Mouse (Mus musculus) hindbrain, embryonic 12.5 days (tissue): ENCODE measurements around the gene Msh5. TPM values are rescaled to one million over a fixed set of nuclear protein-coding genes. Genes with fewer than 3 reads are reported as not detected.
"Not testable (repeated sequence)": the region's sequence is repeated elsewhere in the genome, so short reads cannot be mapped to it uniquely, and the experiment has no call there.

ENCODE experiments used
- ATAC-seq: fragments of 200-750 bp; cut with Nextera tagmentation; 2 replicates; pipeline ENCODE4 v1.8.0; 2017; ENCODE audit warnings: moderate TSS enrichment; ENCODE audit not compliant: low FRiP score
- H3K27ac ChIP-seq: fragments of 300-500 bp; sonication (generic); 2 replicates; pipeline ENCODE4 v1.5.1; 2016; ENCODE audit warnings: mild to moderate bottlenecking
- H3K27me3 ChIP-seq: fragments of 300-500 bp; sonication (generic); 2 replicates; pipeline ENCODE4 v1.6.1; 2016; ENCODE audit warnings: mild to moderate bottlenecking
- H3K36me3 ChIP-seq: fragments of 300-500 bp; sonication (generic); 2 replicates; pipeline ENCODE4 v1.6.1; 2016; ENCODE audit warnings: mild to moderate bottlenecking
- H3K4me1 ChIP-seq: fragments of 300-500 bp; sonication (generic); 2 replicates; pipeline ENCODE4 v1.6.1; 2016
- H3K4me2 ChIP-seq: fragments of 300-500 bp; sonication (generic); replicated peaks from 2 replicates; pipeline ENCODE4 v1.6.1; 2016; ENCODE audit warnings: mild to moderate bottlenecking
- H3K4me3 ChIP-seq: fragments of 300-500 bp; sonication (generic); 2 replicates; pipeline ENCODE4 v1.5.1; 2016; ENCODE audit warnings: mild to moderate bottlenecking
- H3K9ac ChIP-seq: fragments of 300-500 bp; sonication (generic); 2 replicates; pipeline ENCODE4 v1.6.1; 2016; ENCODE audit warnings: mild to moderate bottlenecking, moderate library complexity
- H3K9me3 ChIP-seq: fragments of 300-500 bp; sonication (generic); replicated peaks from 2 replicates; pipeline ENCODE4 v1.6.1; 2016; ENCODE audit warnings: mild to moderate bottlenecking
- WGBS: fragments of 180-500 bp; shearing (Covaris S2); methylation state at CpG from one replicate; pipeline ENCODE4 v1.1.7; 2016; 5-methylcytosine and 5-hydroxymethylcytosine counted together
- polyA plus RNA-seq: library from polyadenylated mRNA; unstranded; fragments of >200 nt; fragmentation: Nextera tagmentation; extraction: Ambion mirVana; gene quantifications from 2 replicates; pipeline ENCODE4 v1.2.1, GENCODE M21; 2016

Gene Msh5
- polyA plus RNA-seq, 1 experiment from 2014 or later: 3.1 TPM

- no peak overlapping the region for H3K4me2 ChIP-seq
- H3K9ac ChIP-seq: no peak overlapping the region
- no peaks in the 10 kb centered on the region for H3K9me3 ChIP-seq
- ATAC-seq: no peak
- H3K4me3 ChIP-seq: no peak overlapping the region
- no peak overlapping the region for H3K27ac ChIP-seq
- H3K36me3 ChIP-seq: no peaks in the 10 kb centered on the region
- no peaks in the 10 kb centered on the region for H3K4me1 ChIP-seq
- WGBS: 88% methylated on average over 11 of the region's 11 CpGs
- no peaks in the 10 kb centered on the region for H3K27me3 ChIP-seq
Measured at GRCm38 (mm10) chr17:35039121-35039873, 7.2 kb downstream of the Msh5 start.

- Histone ChIP-seq H3K4me2 (no peak overlapping the region), H3K9me3 (no peaks in the 10 kb centered on the region), H3K27ac (no peak overlapping the region), H3K27me3 (no peaks in the 10 kb centered on the region), H3K36me3 (no peaks in the 10 kb centered on the region), H3K4me3 (no peak overlapping the region), H3K9ac (no peak overlapping the region), H3K4me1 (peaks cover 6% of the 10 kb centered on the region)
- no peak for ATAC-seq
- WGBS: 86% methylated on average over 6 of the region's 6 CpGs
Measured at GRCm38 (mm10) chr17:35034896-35035295, 11.6 kb downstream of the Msh5 start.

GRCm38 (mm10) chr17:35033703-35034102, 12.8 kb downstream of the Msh5 start:
- not testable (repeated sequence) for H3K27me3 ChIP-seq, H3K4me2 ChIP-seq, H3K9ac ChIP-seq, H3K4me3 ChIP-seq, H3K27ac ChIP-seq, H3K4me1 ChIP-seq, H3K9me3 ChIP-seq, H3K36me3 ChIP-seq, ATAC-seq
- 72% methylated on average over 1 of the region's 1 CpGs for WGBS

GRCm38 (mm10) chr17:35032323-35032870, 14.1 kb downstream of the Msh5 start:
- no peak overlapping the region for H3K4me3 ChIP-seq
- H3K9me3 ChIP-seq: no peaks in the 10 kb centered on the region
- no peak overlapping the region for H3K9ac ChIP-seq
- H3K4me2 ChIP-seq: no peak overlapping the region
- H3K36me3 ChIP-seq: no peaks in the 10 kb centered on the region
- ATAC-seq: no peak
- no peaks in the 10 kb centered on the region for H3K27me3 ChIP-seq
- peaks cover 15% of the 10 kb centered on the region for H3K4me1 ChIP-seq
- no peak overlapping the region; the same call in 1 of the 2 replicates for H3K27ac ChIP-seq
- WGBS: 76% methylated on average over 8 of the region's 8 CpGs

GRCm38 (mm10) chr17:35031880-35032279, 14.7 kb downstream of the Msh5 start:
- no peaks in the 10 kb centered on the region for H3K9me3 ChIP-seq
- WGBS: 90% methylated on average over 7 of the region's 7 CpGs
- H3K4me3 ChIP-seq: no peak overlapping the region
- H3K27me3 ChIP-seq: no peaks in the 10 kb centered on the region
- H3K9ac ChIP-seq: no peak overlapping the region
- no peak for ATAC-seq
- no peaks in the 10 kb centered on the region for H3K36me3 ChIP-seq
- H3K27ac ChIP-seq: no peak overlapping the region; the same call in 1 of the 2 replicates
- peaks cover 19% of the 10 kb centered on the region for H3K4me1 ChIP-seq
- no peak overlapping the region for H3K4me2 ChIP-seq

- Histone ChIP-seq H3K27me3 (no peaks in the 10 kb centered on the region), H3K4me2 (no peak overlapping the region), H3K9ac (no peak overlapping the region), H3K9me3 (no peaks in the 10 kb centered on the region), H3K4me1 (peaks cover 23% of the 10 kb centered on the region), H3K4me3 (no peak overlapping the region), H3K27ac (no peak overlapping the region), H3K36me3 (no peaks in the 10 kb centered on the region)
- ATAC-seq: no peak
- WGBS: 86% methylated on average over 11 of the region's 11 CpGs
Measured at GRCm38 (mm10) chr17:35031272-35031671, 15.3 kb downstream of the Msh5 start.

- peak overlapping the region; percentile 47 for H3K9ac ChIP-seq
- 25% methylated on average over 19 of the region's 19 CpGs for WGBS
- no peaks in the 10 kb centered on the region for H3K27me3 ChIP-seq
- no peaks in the 10 kb centered on the region for H3K36me3 ChIP-seq
- peaks cover 27% of the 10 kb centered on the region for H3K4me1 ChIP-seq
- H3K27ac ChIP-seq: peak overlapping the region; percentile 19; the same call in 1 of the 2 replicates
- ATAC-seq: no peak
- H3K4me3 ChIP-seq: no peak overlapping the region
- H3K4me2 ChIP-seq: peak overlapping the region; percentile 40
- H3K9me3 ChIP-seq: no peaks in the 10 kb centered on the region
Measured at GRCm38 (mm10) chr17:35029691-35030532, 16.6 kb downstream of the Msh5 start.

GRCm38 (mm10) chr17:35028315-35028714, 18.2 kb downstream of the Msh5 start:
- H3K9ac ChIP-seq: no peak overlapping the region
- peaks cover 27% of the 10 kb centered on the region for H3K4me1 ChIP-seq
- H3K36me3 ChIP-seq: no peaks in the 10 kb centered on the region
- no peaks in the 10 kb centered on the region for H3K9me3 ChIP-seq
- no peaks in the 10 kb centered on the region; the same call in 1 of the 2 replicates for H3K27me3 ChIP-seq
- no peak overlapping the region for H3K4me3 ChIP-seq
- whole genome bisulfite sequencing: 74% methylated on average over 2 of the region's 2 CpGs
- H3K27ac ChIP-seq: no peak overlapping the region
- H3K4me2 ChIP-seq: no peak overlapping the region
- ATAC-seq: no peak

- H3K36me3 ChIP-seq: no peaks in the 10 kb centered on the region
- no peaks in the 10 kb centered on the region; the same call in 1 of the 2 replicates for H3K27me3 ChIP-seq
- H3K4me1 ChIP-seq: peaks cover 27% of the 10 kb centered on the region
- peak within 1 kb of the TSS; percentile 64 for H3K27ac ChIP-seq
- 33% methylated on average over 13 of the region's 13 CpGs for WGBS
- H3K9ac ChIP-seq: peak within 1 kb of the TSS; percentile 27; the same call in 1 of the 2 replicates
- ATAC-seq: peak; percentile 74
- no peak within 1 kb of the TSS for H3K4me3 ChIP-seq
- H3K9me3 ChIP-seq: no peaks in the 10 kb centered on the region
- peak within 1 kb of the TSS; percentile 20; the same call in 1 of the 2 replicates for H3K4me2 ChIP-seq
Measured at GRCm38 (mm10) chr17:35027277-35028068, 19.1 kb downstream of the Msh5 start, which contains the start of gene Sapcd1. Gene Sapcd1 (minus strand): TSS chr17:35028016.

GRCm38 (mm10) chr17:35026206-35026605, 20.3 kb downstream of the Msh5 start:
- no peak for ATAC-seq
- Histone ChIP-seq H3K4me1 (peaks cover 35% of the 10 kb centered on the region), H3K4me3 (no peak overlapping the region), H3K9me3 (no peaks in the 10 kb centered on the region), H3K9ac (no peak overlapping the region), H3K27ac (no peak overlapping the region), H3K36me3 (no peaks in the 10 kb centered on the region), H3K4me2 (no peak overlapping the region), H3K27me3 (no peaks in the 10 kb centered on the region; the same call in 1 of the 2 replicates)
- 80% methylated on average over 5 of the region's 5 CpGs for WGBS

GRCm38 (mm10) chr17:35024691-35025488, 21.7 kb downstream of the Msh5 start:
- Histone ChIP-seq H3K27me3 (no peaks in the 10 kb centered on the region; the same call in 1 of the 2 replicates), H3K4me1 (peaks cover 32% of the 10 kb centered on the region), H3K4me2 (no peak overlapping the region), H3K27ac (no peak overlapping the region), H3K4me3 (no peak overlapping the region), H3K36me3 (no peaks in the 10 kb centered on the region), H3K9me3 (no peaks in the 10 kb centered on the region), H3K9ac (no peak overlapping the region)
- WGBS: 49% methylated on average over 9 of the region's 10 CpGs
- ATAC-seq: no peak
